Mouse (Mus musculus): ENCODE measurements around the gene Nmt1.

DNA sequence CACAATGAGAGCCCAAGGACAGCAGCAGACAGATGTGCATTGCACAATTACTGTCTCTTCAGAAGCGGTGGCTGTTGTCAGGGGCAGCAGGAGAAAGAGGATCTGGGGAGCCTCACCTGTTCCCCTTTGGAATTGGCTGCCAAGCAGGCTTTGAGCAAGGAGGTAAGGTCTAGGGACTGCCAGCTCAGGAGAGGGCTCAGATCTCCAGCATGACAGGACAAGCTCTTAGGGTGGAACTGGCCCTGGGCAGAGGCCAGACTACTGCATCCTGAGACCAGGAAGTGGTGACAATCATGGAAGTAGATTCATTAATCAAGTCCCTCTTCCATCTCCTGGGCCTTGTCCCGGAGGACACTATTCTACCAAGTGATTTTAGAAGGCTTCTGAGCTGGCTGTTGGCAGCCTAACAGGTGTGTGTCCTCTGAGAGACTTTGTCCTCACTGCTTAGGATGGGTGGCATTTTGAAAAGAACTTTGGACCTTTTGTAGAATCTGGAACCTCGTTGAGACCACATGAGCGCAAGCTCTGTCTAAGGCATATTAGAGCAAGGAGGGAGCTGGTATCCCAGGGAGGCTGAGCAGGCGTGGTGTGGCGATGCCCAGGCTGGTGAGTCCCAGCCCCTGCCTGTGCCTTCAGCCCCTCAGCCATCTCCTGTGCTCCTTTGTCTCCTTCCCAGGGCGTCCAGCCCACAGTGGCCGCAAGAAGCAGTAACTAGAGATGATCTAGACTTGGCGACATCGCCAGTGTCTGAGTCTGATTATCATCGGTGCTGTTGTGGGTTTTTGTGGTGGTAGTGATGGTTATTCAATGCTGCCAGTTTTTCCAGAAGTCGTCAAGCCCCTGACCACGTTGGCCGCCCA is 38.4 kb downstream of the Nmt1 start:
- TF ChIP-seq TCF12 (IDR thresholded peaks at IDR 0.05; ENCODE audit: insufficient read depth, poor library complexity, severe bottlenecking) = peak; percentile 3
- no peak for TF ChIP-seq POLR2A (IDR thresholded peaks at IDR 0.05; ENCODE audit: insufficient read length, low read depth)
- no peak for TF ChIP-seq SRF (IDR thresholded peaks at IDR 0.05; ENCODE audit: control insufficient read depth, insufficient read length, low read depth)

Data from myocyte (in vitro differentiated cells).